Mouse (Mus musculus) retina, postnatal 1 day (tissue): ENCODE measurements around the gene Fam129a.

Experiments used
- DNase-seq: peaks from one replicate; pipeline ENCODE4 v3.0.0-alpha.2; 2012

Gene Fam129a

GRCm38 (mm10) chr1:151629591-151630250, 58.7 kb downstream of the Fam129a start:
- DNase-seq: no peak

DNA sequence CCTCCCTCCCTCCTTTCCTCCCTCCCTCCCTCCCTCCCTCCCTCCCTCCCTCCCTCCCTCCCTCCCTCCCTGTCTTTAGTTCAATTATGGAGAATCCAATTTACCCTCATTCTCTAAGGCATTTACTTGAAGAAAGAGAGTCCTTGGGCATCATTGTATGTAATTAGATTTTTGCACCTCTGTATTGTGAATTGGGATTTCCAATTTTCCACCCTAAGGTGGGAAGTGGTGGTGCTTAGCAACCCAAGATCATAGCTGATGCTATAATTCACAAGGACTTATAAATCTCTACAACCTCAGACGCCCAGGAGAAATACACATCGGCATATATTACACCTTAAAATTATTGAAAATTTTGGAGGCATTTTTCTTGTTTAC, 59.3 kb downstream of the Fam129a start:
- DNase-seq: no peak

DNA sequence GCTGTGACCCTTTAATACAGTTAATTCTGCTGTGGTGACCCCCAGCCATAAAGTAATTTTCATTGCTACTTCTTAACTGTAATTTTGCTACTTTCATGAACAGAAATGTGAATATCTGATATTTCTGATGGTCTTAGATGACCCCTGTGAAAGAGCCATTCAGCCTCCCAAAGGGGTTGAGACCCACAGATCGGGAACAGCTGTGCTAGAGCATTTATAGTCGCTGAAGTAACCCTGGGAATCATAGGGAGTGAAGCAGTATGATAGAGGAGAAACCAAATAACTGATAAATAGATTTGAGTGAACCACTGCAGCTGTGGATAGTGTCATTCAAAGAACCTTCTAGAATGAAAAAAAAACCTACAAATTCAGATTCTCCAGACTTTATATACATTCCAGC, 60.1 kb downstream of the Fam129a start:
- no peak for DNase-seq

- no peak for DNase-seq
Observed at GRCm38 (mm10) chr1:151631703-151632294, 60.8 kb downstream of the Fam129a start.

DNA sequence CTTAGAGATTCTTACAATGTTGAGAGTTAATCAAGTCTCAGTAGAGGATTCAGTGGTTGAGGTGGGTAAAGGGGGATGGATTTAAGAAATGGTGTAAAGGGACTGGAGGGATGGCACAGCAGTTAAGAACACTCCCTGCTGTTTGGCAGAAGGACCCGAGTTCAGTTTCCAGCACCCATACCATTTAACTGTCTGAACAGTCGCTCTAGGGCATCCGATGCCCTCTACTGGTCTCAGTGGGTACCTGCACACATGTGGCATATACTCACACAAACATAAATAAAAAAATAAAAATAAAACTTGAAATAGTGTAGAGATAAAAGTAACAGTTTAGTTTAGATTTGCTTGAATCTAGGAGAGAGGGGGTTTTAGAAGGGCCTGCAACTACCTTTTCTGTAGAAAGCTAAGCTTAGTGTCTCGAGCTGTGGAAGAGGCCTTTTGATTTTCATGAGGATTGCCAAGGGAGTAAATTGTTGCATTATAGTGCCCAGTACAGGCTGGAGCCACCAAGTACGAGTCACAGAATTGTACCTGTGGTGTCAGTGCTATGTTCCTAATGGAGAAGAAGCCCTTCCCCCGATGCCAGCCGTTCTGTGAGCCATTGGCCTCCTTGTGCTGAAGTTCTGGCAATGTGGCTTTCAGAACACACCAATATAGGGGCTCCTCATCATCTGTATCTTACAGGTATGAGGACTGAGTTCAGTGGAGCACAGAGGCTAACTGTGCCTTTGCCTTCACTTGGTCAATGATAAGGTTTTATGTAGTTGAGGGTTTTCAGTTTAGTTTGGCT, 61.8 kb downstream of the Fam129a start:
- DNase-seq: no peak

- no peak for DNase-seq
Observed at GRCm38 (mm10) chr1:151636637-151637036, 65.7 kb downstream of the Fam129a start.

- no peak for DNase-seq
Observed at GRCm38 (mm10) chr1:151637351-151637922, 66.5 kb downstream of the Fam129a start.

DNA sequence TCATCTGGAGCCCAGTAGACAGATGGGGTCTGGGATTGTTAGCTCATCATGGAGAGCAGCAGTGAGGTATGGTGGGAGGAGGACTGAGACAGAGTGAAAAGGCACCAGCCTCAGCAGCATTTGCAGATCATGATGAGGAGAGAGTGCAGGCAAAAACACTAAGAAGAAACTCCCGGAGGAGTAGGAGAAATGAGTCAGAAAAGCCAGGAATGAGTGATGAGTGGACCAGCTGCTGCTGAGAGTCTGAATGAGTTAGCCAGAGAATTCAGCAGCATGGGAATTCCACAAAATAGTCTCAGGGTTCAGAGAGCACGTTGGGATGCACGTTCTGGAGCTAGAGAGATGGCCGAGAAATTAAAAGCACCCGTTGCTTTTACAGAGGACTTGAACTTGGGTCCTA, 67.4 kb downstream of the Fam129a start:
- no peak for DNase-seq

DNA sequence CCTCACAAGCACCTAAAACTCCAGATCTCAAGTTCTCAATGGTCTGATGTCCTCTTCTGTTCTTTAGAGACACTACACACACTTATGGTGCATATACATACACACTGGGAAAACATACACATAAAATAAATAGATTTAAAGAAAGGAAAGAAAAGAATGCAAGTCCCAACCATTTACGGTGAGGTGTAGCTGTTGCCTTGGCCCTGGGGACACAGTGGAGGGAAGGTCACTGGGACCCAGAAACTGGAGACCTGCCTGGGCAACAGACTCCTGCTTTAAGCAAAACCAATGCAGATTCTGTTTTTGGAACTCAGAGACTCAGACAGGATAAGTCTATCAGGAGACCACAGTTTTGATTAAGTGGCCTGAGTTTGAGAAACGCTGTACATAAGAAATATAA, 67.8 kb downstream of the Fam129a start:
- DNase-seq: no peak

DNA sequence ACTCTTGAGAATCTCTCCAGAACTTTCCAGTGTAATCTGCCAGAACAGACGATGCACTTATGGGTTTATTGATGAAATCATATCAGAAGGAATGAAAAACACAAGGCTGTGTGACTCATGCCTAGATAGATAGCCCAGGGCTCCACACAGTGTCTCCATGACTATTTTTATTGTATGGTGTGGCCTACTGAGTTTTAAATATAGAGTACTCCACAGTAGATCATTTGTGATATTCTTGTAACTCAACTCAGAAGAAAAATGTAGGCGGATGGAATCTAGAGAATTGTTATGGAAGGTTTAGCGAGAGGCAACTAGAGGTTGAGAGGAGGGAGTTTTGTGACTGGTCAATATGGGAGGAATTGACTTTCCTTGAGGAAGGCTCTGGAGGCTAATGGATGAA, 75.4 kb downstream of the Fam129a start:
- no peak for DNase-seq

DNA sequence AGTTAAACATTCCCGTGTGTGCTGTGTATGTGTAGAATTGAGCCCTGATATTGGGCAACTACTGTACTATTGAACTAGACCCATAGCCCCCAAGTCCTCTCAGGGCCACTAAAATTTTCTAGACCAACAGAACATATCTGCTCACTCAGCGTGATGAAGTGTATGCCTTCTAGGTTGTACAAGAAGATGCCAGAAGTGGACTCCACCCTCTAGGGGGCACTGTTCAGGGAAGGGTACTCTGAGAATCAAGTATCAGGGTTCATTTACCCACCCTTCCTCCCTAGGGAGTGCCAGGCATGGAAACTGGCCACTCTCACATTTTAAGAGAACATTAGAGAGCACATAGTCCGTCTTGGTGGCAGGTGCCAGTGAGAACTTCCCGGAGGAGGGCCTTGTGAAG, 77.1 kb downstream of the Fam129a start:
- DNase-seq: no peak

GRCm38 (mm10) chr1:151657042-151657605, 86.1 kb downstream of the Fam129a start:
- peak; percentile 21 for DNase-seq

DNA sequence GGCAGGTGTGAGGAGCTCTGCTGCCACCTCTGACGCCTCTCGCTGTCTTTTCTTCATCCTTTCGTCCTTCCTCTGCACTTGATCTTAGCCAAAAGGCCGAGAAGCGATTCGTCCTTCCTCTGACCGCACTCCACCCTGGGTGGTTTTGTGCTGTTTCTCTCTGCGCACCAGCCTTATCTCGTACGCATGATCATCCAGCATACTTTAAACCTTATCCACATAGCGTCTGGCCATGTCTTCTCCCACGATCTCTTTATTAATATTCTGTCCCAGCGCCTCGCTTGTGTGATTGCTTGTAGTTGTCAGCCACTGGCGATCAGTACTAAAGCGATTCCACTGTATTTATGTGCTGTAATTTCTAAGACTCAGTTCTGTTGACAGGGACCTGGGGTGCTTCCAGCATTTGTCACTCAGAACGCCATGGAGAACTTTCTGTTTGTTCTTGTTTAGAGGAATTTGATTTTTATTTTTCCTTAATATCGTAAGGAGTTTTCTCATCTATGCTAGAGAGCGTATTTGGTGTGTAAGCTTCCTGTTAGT, 87.4 kb downstream of the Fam129a start:
- DNase-seq: no peak

DNA sequence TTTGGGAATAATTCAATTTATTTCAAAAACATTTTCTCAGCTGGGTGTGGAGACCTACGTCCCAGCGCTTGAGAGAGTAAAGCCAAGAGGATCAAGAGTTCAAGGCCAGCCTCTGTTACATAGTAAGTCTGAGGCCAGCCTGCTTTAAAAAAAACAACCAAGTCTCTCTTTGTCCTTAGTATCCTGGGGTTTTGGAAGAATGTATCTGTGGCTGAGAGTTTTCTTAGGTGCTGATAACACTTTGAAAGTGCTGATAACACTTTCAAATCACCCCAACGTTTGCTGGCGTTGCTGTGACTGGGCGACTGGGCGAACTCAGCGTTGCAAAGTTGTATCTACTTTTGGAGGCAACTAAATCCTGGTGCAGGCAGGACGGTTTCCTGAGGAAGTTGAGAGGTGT, 88.7 kb downstream of the Fam129a start:
- DNase-seq: no peak

DNA sequence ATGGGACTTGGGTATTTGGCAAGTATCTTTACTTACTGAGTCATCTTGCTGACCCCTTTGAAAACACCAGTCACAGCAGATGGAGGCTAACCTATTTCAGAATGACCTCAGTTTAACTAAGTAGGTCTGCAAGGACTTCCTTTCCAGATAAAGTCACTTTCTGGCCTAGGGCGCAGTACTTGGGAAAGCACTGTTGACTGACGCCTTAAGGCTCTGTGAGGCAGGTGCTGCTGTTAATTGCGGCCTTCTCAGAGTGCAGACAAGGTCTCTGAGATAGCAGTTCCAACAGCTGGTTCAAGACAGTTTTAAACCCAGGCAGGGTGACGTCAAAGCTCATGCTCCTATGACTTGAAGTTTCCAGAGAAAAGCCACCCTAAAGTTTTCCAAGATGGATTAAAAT, 89.3 kb downstream of the Fam129a start:
- DNase-seq: no peak

GRCm38 (mm10) chr1:151660883-151661282, 89.9 kb downstream of the Fam129a start:
- DNase-seq: no peak

- no peak for DNase-seq
Observed at GRCm38 (mm10) chr1:151661684-151662439, 90.9 kb downstream of the Fam129a start.

- DNase-seq: no peak
Observed at GRCm38 (mm10) chr1:151662958-151663357, 92.0 kb downstream of the Fam129a start.

GRCm38 (mm10) chr1:151664384-151664783, 93.4 kb downstream of the Fam129a start:
- no peak for DNase-seq

DNA sequence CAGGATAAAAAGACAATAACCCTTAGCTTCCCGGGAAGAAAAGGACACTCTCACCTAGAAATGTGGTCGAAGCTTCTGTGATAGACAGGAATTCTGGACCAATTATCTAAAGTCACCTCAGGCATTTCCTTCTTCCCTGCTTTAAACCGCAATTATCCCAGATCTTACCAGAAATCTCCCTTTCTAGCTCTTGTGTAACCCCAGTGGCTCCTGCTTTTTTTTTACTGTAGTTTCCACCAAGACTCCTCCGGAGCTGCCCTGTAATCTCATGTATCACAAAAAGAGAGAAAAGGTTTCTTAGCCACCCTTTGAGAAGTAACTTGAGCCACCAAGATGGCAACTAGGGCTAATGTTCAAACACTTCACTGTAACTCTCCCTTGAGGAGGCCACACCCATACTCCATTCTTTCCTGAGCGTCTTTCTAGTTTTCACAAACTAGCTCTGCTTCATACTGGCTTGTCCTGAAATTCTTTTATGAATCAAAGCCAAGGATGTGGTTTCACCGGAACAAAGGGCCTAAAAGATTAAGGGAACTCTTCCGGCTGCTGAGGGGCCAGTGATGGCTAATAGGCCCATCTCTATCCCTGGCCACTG, 93.9 kb downstream of the Fam129a start:
- DNase-seq: no peak

DNA sequence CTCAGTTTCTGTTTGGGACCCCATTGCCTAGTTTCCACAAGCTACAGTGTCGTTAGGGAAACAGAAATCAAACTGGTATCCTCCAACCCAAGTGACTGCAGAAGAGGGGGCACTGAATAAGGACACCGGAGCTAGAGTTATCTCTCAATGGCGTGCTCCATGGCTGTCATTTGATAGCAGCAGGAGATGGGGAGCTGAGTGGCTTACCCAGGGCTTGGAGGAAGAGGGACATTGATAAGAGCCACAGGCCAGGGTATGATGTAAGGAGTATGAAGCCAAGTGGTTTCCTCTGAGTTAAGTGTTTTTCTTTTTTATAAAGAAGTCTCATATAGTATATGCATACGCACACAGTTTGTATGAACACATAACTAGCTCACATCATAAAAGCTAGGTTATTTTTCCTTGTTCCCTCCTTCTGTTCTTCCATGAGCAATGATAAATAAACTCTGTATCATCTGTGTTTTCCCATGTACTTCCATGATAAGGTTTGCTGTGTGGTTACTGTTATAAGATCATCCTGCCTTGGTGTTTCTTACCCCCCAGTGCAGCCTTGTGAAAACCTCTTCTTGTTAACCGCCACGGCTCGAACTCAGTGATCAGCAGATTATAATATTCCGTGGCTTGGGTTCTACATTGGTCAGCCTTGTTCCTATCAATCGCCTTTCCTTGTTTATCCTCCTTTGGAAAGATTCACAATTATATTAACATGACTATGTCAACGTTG, 96.5 kb downstream of the Fam129a start:
- DNase-seq: no peak
